In genomic region chr6:28823802-28824201, GRCm38 (mm10) we compare ENCODE assay signal across 10 mouse cellular contexts. TPM values are rescaled to one million over a fixed set of nuclear protein-coding genes. Genes with fewer than 3 reads are reported as not detected.
DNase-seq lines count a peak whose midpoint lies in the region; ATAC-seq lines count a peak whose summit lies in the region.
"Had no signal": no experiment of that assay in that cellular context is flagged by ENCODE, and none has a peak within 500 bp of the region (broad histone marks: within the 10 kb centered on the region; RNA-seq: fewer than 3 reads in every experiment).

No protein-coding gene starts in this region.

- ATAC-seq in common myeloid progenitor, adult 5-6 weeks (replicated peaks; ENCODE audit: low read depth, poor library complexity, severe bottlenecking): peak; percentile 64

- peak; percentile 37 to 46 for DNase-seq in heart, adult 18-20 months
- DNase-seq in heart, postnatal 4 days: no peak
- peak; percentile 59 for DNase-seq in Muller cell, postnatal 12 days (ENCODE audit: inconsistent ontology term)
- DNase-seq in lung, postnatal 36 days: peak; percentile 81
- no peak for DNase-seq in left cerebral cortex, adult 9 months (ENCODE audit: low spot score in 2 of 2)
- no peak for DNase-seq in layer of hippocampus, adult 9-11 months
- DNase-seq in spleen, postnatal 36 days (ENCODE audit: low spot score in 2 of 2): no peak
- DNase-seq: kidney, adult 11 months; spleen, adult 18-20 months had no signal

RNA-seq across cellular contexts. Expression of gene Lrrc4, which starts 7.7 kb away (rescaled TPM):
- total RNA-seq in heart, adult 18-20 months (2021): under 1 TPM; 0.54 to 0.65 TPM
- total RNA-seq in heart, postnatal 4 days (2021): 1 to 10 TPM; 1.2 to 1.6 TPM
- 0.37 TPM in 1 of 2 replicates, not detected in the other for total RNA-seq in common myeloid progenitor, adult 5-6 weeks (2017)

Comparison
In these comparisons a context has a peak if more than half of its experiments do, and no peak if none do; other contexts are left out.
1. DNase-seq: peak in heart, adult 18-20 months (2 of 2), Muller cell, postnatal 12 days (single experiment) and lung, postnatal 36 days (single experiment); none in heart, postnatal 4 days (single experiment), left cerebral cortex, adult 9 months (0 of 2), layer of hippocampus, adult 9-11 months (single experiment) and spleen, postnatal 36 days (0 of 2).